Mouse (Mus musculus): ENCODE results near the gene Lrba. TPM values are rescaled to one million over a fixed set of nuclear protein-coding genes. Genes with fewer than 3 reads are reported as not detected.

Gene Lrba
- total and polyA plus RNA-seq, 2 experiments from 2014 or later: 1.6 to 22.0 TPM

DNA sequence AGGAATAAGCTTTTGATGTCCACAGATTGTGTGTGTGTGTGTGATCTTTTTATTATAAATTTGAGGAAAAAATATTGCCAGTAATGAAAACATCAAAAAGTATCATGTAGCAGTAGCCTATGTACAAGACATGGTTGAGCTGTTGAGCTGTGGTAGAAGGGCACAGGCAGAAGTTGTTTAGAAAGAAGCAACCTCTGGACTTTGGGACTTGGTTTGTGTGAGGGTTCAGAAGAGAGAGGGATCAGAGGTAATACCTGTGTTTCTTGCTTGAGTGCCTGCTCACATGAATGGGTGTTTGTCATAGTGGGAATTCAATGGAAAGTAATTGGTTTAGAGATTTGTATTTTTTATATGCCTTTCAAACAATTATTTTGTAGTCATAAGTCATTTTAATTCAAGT, 276.1 kb downstream of the Lrba start:
- Histone ChIP-seq H3K27me3 (ENCODE audit: control insufficient read depth, insufficient read depth, low read length) (no peaks in the 10 kb centered on the region), H3K9me3 (replicated peaks; ENCODE audit: control insufficient read depth, low read length) (no peaks in the 10 kb centered on the region), H3K4me1 (ENCODE audit: control insufficient read depth, insufficient read depth) (no peaks in the 10 kb centered on the region), H3K36me3 (replicated peaks; ENCODE audit: control insufficient read depth, insufficient read depth, low read length) (no peaks in the 10 kb centered on the region), H3K9ac (replicated peaks; ENCODE audit: low read depth, low read length) (no peak overlapping the region), H3K27ac (ENCODE audit: low read depth) (no peak overlapping the region), H3K4me3 (ENCODE audit: low read depth, low read length) (no peak overlapping the region), H3K4me2 (ENCODE audit: low read depth, low read length) (no peak overlapping the region)
- ATAC-seq (ENCODE audit: insufficient read depth, low read depth) (no peak), DNase-seq (ENCODE audit: low spot score) (no peak)
- TF ChIP-seq CTCF (IDR thresholded peaks at IDR 0.05; ENCODE audit: low read depth): no peak
- no peak for TF ChIP-seq EP300 (IDR thresholded peaks at IDR 0.05; ENCODE audit: low read depth)

DNA sequence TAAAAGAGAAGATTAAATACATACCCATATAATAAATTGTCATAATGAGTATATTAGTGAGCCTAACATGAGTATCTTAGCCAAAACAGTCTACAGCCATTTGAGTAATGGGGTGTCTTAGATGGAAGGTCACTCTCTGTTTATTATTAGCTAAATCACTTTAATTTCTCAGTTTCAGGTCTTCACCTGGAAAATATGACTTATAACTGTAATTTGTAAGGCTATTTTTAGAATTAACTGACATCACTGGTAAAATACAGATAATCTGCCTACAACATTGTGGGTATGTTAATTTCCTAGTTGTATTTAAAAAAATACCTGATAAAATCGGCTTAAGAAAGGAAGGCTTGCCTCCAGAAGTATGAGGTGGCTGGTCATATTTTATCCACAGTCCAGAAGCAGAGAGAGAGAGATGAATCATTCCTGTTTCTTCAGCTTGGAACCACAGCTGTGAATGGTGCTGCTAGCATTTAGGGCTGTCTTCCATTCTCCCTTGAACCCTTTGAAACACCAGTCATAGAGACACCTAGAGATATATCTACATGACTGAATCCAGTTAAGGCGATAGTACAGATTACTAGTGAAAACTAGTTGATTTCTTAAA, 294.1 kb downstream of the Lrba start:
- WGBS: 66% methylated on average over 2 of the region's 2 CpGs
- Histone ChIP-seq H3K4me2 (ENCODE audit: low read depth, low read length) (no peak overlapping the region), H3K36me3 (replicated peaks; ENCODE audit: control insufficient read depth, insufficient read depth, low read length) (no peaks in the 10 kb centered on the region), H3K27me3 (ENCODE audit: control insufficient read depth, insufficient read depth, low read length) (no peaks in the 10 kb centered on the region), H3K9me3 (replicated peaks; ENCODE audit: control insufficient read depth, low read length) (no peaks in the 10 kb centered on the region), H3K4me3 (ENCODE audit: low read depth, low read length) (no peak overlapping the region), H3K4me1 (ENCODE audit: control insufficient read depth, insufficient read depth) (no peaks in the 10 kb centered on the region), H3K9ac (replicated peaks; ENCODE audit: low read depth, low read length) (no peak overlapping the region), H3K27ac (ENCODE audit: low read depth) (no peak overlapping the region)
- no peak for ATAC-seq (ENCODE audit: insufficient read depth, low read depth)
- no peak for DNase-seq (ENCODE audit: low spot score)
- TF ChIP-seq EP300 (IDR thresholded peaks at IDR 0.05; ENCODE audit: low read depth) (no peak), CTCF (IDR thresholded peaks at IDR 0.05; ENCODE audit: low read depth) (no peak)

DNA sequence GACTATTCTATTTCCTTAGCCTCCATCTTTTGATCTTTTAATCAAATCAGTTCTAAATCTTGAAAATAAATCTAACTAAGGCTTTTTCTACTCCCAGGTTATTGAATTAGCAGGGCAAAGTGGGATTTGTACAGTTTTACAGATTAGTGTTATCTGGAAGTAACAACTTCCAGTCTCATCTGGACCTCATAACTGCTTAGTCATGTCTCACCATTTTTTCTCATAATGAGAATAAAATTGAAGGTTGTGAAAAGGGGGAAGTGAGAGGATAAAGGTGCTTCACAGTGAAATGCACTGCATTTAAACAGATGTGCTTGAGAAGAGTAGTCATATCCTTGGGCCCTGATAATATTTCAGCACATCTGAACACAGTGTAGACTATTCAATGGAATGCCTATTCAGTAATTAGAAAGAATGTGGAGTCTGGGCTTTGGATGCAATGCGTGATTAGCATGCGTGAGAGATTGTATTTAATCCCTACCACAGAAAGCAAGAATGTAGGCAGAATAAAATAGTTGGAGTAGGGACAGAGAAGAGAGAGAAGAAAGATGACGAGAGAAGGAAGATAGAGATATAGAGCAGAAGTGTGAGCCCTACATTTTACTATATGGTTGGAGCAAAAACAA, 298.5 kb downstream of the Lrba start:
- Histone ChIP-seq H3K27ac (ENCODE audit: low read depth) (no peak overlapping the region), H3K4me2 (ENCODE audit: low read depth, low read length) (no peak overlapping the region), H3K9ac (replicated peaks; ENCODE audit: low read depth, low read length) (no peak overlapping the region), H3K4me3 (ENCODE audit: low read depth, low read length) (no peak overlapping the region), H3K27me3 (ENCODE audit: control insufficient read depth, insufficient read depth, low read length) (no peaks in the 10 kb centered on the region), H3K36me3 (replicated peaks; ENCODE audit: control insufficient read depth, insufficient read depth, low read length) (no peaks in the 10 kb centered on the region), H3K9me3 (replicated peaks; ENCODE audit: control insufficient read depth, low read length) (no peaks in the 10 kb centered on the region), H3K4me1 (ENCODE audit: control insufficient read depth, insufficient read depth) (no peaks in the 10 kb centered on the region)
- ATAC-seq (ENCODE audit: insufficient read depth, low read depth) (no peak), DNase-seq (ENCODE audit: low spot score) (no peak)
- WGBS: 62% methylated on average over 3 of the region's 3 CpGs
- TF ChIP-seq EP300 (IDR thresholded peaks at IDR 0.05; ENCODE audit: low read depth) (no peak), CTCF (IDR thresholded peaks at IDR 0.05; ENCODE audit: low read depth) (no peak)

DNA sequence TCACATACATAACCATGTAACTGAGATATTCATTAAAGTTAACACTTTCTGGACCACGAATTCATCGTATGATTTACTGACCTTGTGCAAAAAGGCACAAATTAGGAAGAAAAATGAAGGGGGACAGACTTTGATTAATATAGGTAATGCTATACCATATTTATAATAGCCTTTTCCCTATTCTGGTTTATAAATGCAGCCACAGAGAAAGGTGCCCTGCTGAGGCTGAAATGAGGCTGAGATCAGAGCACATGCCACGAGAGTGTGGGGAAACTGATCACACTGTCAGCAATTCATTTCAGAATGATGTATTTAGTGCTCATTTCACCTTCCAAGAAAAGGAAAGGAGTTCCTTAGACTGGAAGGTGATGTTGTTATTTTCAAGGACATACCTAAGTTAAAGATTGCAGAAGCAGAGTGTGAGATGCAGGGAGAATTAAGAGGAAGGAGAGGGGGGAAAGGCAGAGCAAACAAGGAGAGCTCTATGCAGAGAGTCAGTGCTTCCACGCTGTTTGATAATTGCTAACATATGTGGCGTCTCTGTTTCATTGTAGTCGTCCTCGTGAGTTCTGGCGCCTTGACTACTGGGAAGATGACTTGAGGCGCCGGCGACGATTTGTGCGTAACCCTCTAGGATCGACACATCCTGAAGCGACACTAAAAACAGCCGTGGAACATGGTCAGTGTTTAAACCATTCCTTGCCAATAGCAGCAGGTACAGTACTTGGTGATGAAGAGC, 307.2 kb downstream of the Lrba start:
- 64% methylated on average over 16 of the region's 16 CpGs for WGBS
- H3K9me3 ChIP-seq (replicated peaks; ENCODE audit: control insufficient read depth, low read length): no peaks in the 10 kb centered on the region
- DNase-seq (ENCODE audit: low spot score) (no peak), ATAC-seq (ENCODE audit: insufficient read depth, low read depth) (no peak)
- no peak overlapping the region for H3K27ac ChIP-seq (ENCODE audit: low read depth)
- no peaks in the 10 kb centered on the region for H3K36me3 ChIP-seq (replicated peaks; ENCODE audit: control insufficient read depth, insufficient read depth, low read length)
- H3K4me1 ChIP-seq (ENCODE audit: control insufficient read depth, insufficient read depth): no peaks in the 10 kb centered on the region
- no peak overlapping the region for H3K9ac ChIP-seq (replicated peaks; ENCODE audit: low read depth, low read length)
- no peak overlapping the region for H3K4me2 ChIP-seq (ENCODE audit: low read depth, low read length)
- no peaks in the 10 kb centered on the region for H3K27me3 ChIP-seq (ENCODE audit: control insufficient read depth, insufficient read depth, low read length)
- TF ChIP-seq CTCF (IDR thresholded peaks at IDR 0.05; ENCODE audit: low read depth) (no peak), EP300 (IDR thresholded peaks at IDR 0.05; ENCODE audit: low read depth) (no peak)
- no peak overlapping the region for H3K4me3 ChIP-seq (ENCODE audit: low read depth, low read length)

DNA sequence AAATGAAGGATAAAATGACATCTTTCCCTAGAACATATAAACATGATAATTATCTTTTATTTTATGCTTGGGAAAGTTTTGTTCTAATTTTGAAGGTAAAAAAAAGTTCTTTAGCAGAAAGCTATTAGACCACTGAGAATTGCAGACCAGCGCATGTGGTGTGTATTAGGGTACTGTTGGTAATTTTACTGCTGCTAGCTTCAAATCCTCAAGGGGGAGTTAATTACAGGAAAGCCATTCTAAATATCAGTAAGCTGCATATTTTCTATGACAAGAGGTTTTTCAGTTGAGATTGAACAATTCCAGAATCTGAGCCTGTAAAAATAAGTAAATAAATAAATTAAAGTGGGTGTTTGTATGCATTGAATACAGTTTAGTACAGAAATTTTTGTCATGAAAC, 312.3 kb downstream of the Lrba start:
- WGBS: 86% methylated on average over 1 of the region's 1 CpGs
- H3K9ac ChIP-seq (replicated peaks; ENCODE audit: low read depth, low read length): no peak overlapping the region
- DNase-seq (ENCODE audit: low spot score): no peak
- no peak overlapping the region for H3K4me2 ChIP-seq (ENCODE audit: low read depth, low read length)
- no peak overlapping the region for H3K4me3 ChIP-seq (ENCODE audit: low read depth, low read length)
- H3K36me3 ChIP-seq (replicated peaks; ENCODE audit: control insufficient read depth, insufficient read depth, low read length): no peaks in the 10 kb centered on the region
- TF ChIP-seq EP300 (IDR thresholded peaks at IDR 0.05; ENCODE audit: low read depth) (no peak), CTCF (IDR thresholded peaks at IDR 0.05; ENCODE audit: low read depth) (no peak)
- no peaks in the 10 kb centered on the region for H3K27me3 ChIP-seq (ENCODE audit: control insufficient read depth, insufficient read depth, low read length)
- no peaks in the 10 kb centered on the region for H3K9me3 ChIP-seq (replicated peaks; ENCODE audit: control insufficient read depth, low read length)
- H3K4me1 ChIP-seq (ENCODE audit: control insufficient read depth, insufficient read depth): no peaks in the 10 kb centered on the region
- no peak overlapping the region for H3K27ac ChIP-seq (ENCODE audit: low read depth)
- ATAC-seq (ENCODE audit: insufficient read depth, low read depth): no peak

All from heart, postnatal 0 days (tissue).